Mouse (Mus musculus): ENCODE measurements around the gene Golt1a. TPM values are rescaled to one million over a fixed set of nuclear protein-coding genes. Genes with fewer than 3 reads are reported as not detected.
"Not testable (repeated sequence)": the region's sequence is repeated elsewhere in the genome, so short reads cannot be mapped to it uniquely, and the experiment has no call there.

Gene Golt1a
- polyA plus RNA-seq, 1 experiment from 2014 or later = not detected

- Histone ChIP-seq H3K4me1 (ENCODE audit: control insufficient read depth, insufficient read depth, low read length) (no peaks in the 10 kb centered on the region; the same call in 1 of the 2 replicates), H3K9me3 (replicated peaks; ENCODE audit: control insufficient read depth, low read length) (no peaks in the 10 kb centered on the region), H3K9ac (ENCODE audit: low read depth, low read length) (no peak overlapping the region), H3K27me3 (ENCODE audit: control insufficient read depth, insufficient read depth, low read length) (peaks cover 35% of the 10 kb centered on the region), H3K27ac (ENCODE audit: low read depth, low read length) (no peak overlapping the region), H3K4me2 (no peak overlapping the region), H3K36me3 (ENCODE audit: control insufficient read depth, insufficient read depth, low read length) (no peaks in the 10 kb centered on the region), H3K4me3 (ENCODE audit: low read depth, low read length) (no peak overlapping the region)
- no peak for ATAC-seq (replicated peaks; ENCODE audit: insufficient number of reproducible peaks, low FRiP score, low TSS enrichment)
- WGBS (ENCODE audit: insufficient replicate concordance) = 71% methylated on average over 6 of the region's 6 CpGs
These were observed 18.7 kb downstream of the Golt1a start for GRCm38 (mm10) chr1:133328299-133328795.

- peak overlapping the region; percentile 77 for H3K4me2 ChIP-seq
- H3K9me3 ChIP-seq (replicated peaks; ENCODE audit: control insufficient read depth, low read length) = no peaks in the 10 kb centered on the region
- H3K9ac ChIP-seq (ENCODE audit: low read depth, low read length) = no peak overlapping the region
- no peak for ATAC-seq (replicated peaks; ENCODE audit: insufficient number of reproducible peaks, low FRiP score, low TSS enrichment)
- peak overlapping the region; percentile 38 for H3K4me3 ChIP-seq (ENCODE audit: low read depth, low read length)
- 6% methylated on average over 34 of the region's 34 CpGs for WGBS (ENCODE audit: insufficient replicate concordance)
- H3K27me3 ChIP-seq (ENCODE audit: control insufficient read depth, insufficient read depth, low read length) = peaks cover 35% of the 10 kb centered on the region
- no peak overlapping the region for H3K27ac ChIP-seq (ENCODE audit: low read depth, low read length)
- no peaks in the 10 kb centered on the region for H3K36me3 ChIP-seq (ENCODE audit: control insufficient read depth, insufficient read depth, low read length)
- no peaks in the 10 kb centered on the region; the same call in 1 of the 2 replicates for H3K4me1 ChIP-seq (ENCODE audit: control insufficient read depth, insufficient read depth, low read length)
These were observed 19.5 kb downstream of the Golt1a start for GRCm38 (mm10) chr1:133328896-133329637.

GRCm38 (mm10) chr1:133329638-133329964 lies 20.0 kb downstream of the Golt1a start:
- 30% methylated on average over 7 of the region's 7 CpGs for WGBS (ENCODE audit: insufficient replicate concordance)
- H3K27ac ChIP-seq (ENCODE audit: low read depth, low read length) = no peak overlapping the region

GRCm38 (mm10) chr1:133331142-133331541 lies 21.5 kb downstream of the Golt1a start:
- no peak overlapping the region for H3K4me2 ChIP-seq
- H3K27ac ChIP-seq (ENCODE audit: low read depth, low read length) = no peak overlapping the region
- H3K4me1 ChIP-seq (ENCODE audit: control insufficient read depth, insufficient read depth, low read length) = no peaks in the 10 kb centered on the region; the same call in 1 of the 2 replicates
- H3K4me3 ChIP-seq (ENCODE audit: low read depth, low read length) = no peak overlapping the region
- no peak overlapping the region for H3K9ac ChIP-seq (ENCODE audit: low read depth, low read length)
- no peaks in the 10 kb centered on the region for H3K9me3 ChIP-seq (replicated peaks; ENCODE audit: control insufficient read depth, low read length)
- no peaks in the 10 kb centered on the region for H3K36me3 ChIP-seq (ENCODE audit: control insufficient read depth, insufficient read depth, low read length)
- no peak for ATAC-seq (replicated peaks; ENCODE audit: insufficient number of reproducible peaks, low FRiP score, low TSS enrichment)
- peaks cover 35% of the 10 kb centered on the region for H3K27me3 ChIP-seq (ENCODE audit: control insufficient read depth, insufficient read depth, low read length)
- WGBS (ENCODE audit: insufficient replicate concordance) = 69% methylated on average over 3 of the region's 3 CpGs

More at GRCm38 (mm10) chr1:133329638-133329964, 20.0 kb downstream of the Golt1a start:
- Histone ChIP-seq H3K9me3 (replicated peaks; ENCODE audit: control insufficient read depth, low read length) (no peaks in the 10 kb centered on the region), H3K4me1 (ENCODE audit: control insufficient read depth, insufficient read depth, low read length) (no peaks in the 10 kb centered on the region; the same call in 1 of the 2 replicates), H3K4me3 (ENCODE audit: low read depth, low read length) (peak overlapping the region; percentile 38), H3K9ac (ENCODE audit: low read depth, low read length) (no peak overlapping the region), H3K36me3 (ENCODE audit: control insufficient read depth, insufficient read depth, low read length) (no peaks in the 10 kb centered on the region), H3K27me3 (ENCODE audit: control insufficient read depth, insufficient read depth, low read length) (peaks cover 35% of the 10 kb centered on the region), H3K4me2 (peak overlapping the region; percentile 77)
- no peak for ATAC-seq (replicated peaks; ENCODE audit: insufficient number of reproducible peaks, low FRiP score, low TSS enrichment)

GRCm38 (mm10) chr1:133332656-133333430 lies 23.2 kb downstream of the Golt1a start:
- H3K9me3 ChIP-seq (replicated peaks; ENCODE audit: control insufficient read depth, low read length) = no peaks in the 10 kb centered on the region
- H3K27me3 ChIP-seq (ENCODE audit: control insufficient read depth, insufficient read depth, low read length) = peaks cover 27% of the 10 kb centered on the region
- 83% methylated on average over 11 of the region's 11 CpGs for WGBS (ENCODE audit: insufficient replicate concordance)
- no peak overlapping the region for H3K4me3 ChIP-seq (ENCODE audit: low read depth, low read length)
- no peak overlapping the region for H3K4me2 ChIP-seq
- H3K36me3 ChIP-seq (ENCODE audit: control insufficient read depth, insufficient read depth, low read length) = no peaks in the 10 kb centered on the region
- no peak overlapping the region for H3K27ac ChIP-seq (ENCODE audit: low read depth, low read length)
- H3K9ac ChIP-seq (ENCODE audit: low read depth, low read length) = no peak overlapping the region
- no peak for ATAC-seq (replicated peaks; ENCODE audit: insufficient number of reproducible peaks, low FRiP score, low TSS enrichment)
- H3K4me1 ChIP-seq (ENCODE audit: control insufficient read depth, insufficient read depth, low read length) = no peaks in the 10 kb centered on the region; the same call in 1 of the 2 replicates

GRCm38 (mm10) chr1:133333937-133334336 lies 24.3 kb downstream of the Golt1a start:
- Histone ChIP-seq H3K36me3 (ENCODE audit: control insufficient read depth, insufficient read depth, low read length) (no peaks in the 10 kb centered on the region), H3K4me3 (ENCODE audit: low read depth, low read length) (no peak overlapping the region), H3K9ac (ENCODE audit: low read depth, low read length) (no peak overlapping the region), H3K27me3 (ENCODE audit: control insufficient read depth, insufficient read depth, low read length) (peaks cover 17% of the 10 kb centered on the region), H3K4me2 (no peak overlapping the region), H3K4me1 (ENCODE audit: control insufficient read depth, insufficient read depth, low read length) (no peaks in the 10 kb centered on the region; the same call in 1 of the 2 replicates), H3K27ac (ENCODE audit: low read depth, low read length) (no peak overlapping the region), H3K9me3 (replicated peaks; ENCODE audit: control insufficient read depth, low read length) (no peaks in the 10 kb centered on the region)
- no peak for ATAC-seq (replicated peaks; ENCODE audit: insufficient number of reproducible peaks, low FRiP score, low TSS enrichment)
- WGBS (ENCODE audit: insufficient replicate concordance) = 82% methylated on average over 6 of the region's 6 CpGs

GRCm38 (mm10) chr1:133340403-133340802 lies 30.8 kb downstream of the Golt1a start:
- H3K4me2 ChIP-seq; ATAC-seq (replicated peaks; ENCODE audit: insufficient number of reproducible peaks, low FRiP score, low TSS enrichment); H3K27ac ChIP-seq (ENCODE audit: low read depth, low read length); H3K9ac ChIP-seq (ENCODE audit: low read depth, low read length); H3K4me3 ChIP-seq (ENCODE audit: low read depth, low read length); H3K27me3 ChIP-seq (ENCODE audit: control insufficient read depth, insufficient read depth, low read length); H3K36me3 ChIP-seq (ENCODE audit: control insufficient read depth, insufficient read depth, low read length); H3K4me1 ChIP-seq (ENCODE audit: control insufficient read depth, insufficient read depth, low read length); H3K9me3 ChIP-seq (replicated peaks; ENCODE audit: control insufficient read depth, low read length): not testable (repeated sequence)
- WGBS (ENCODE audit: insufficient replicate concordance) = 50% methylated on average over 1 of the region's 1 CpGs

GRCm38 (mm10) chr1:133344357-133344756 lies 34.8 kb downstream of the Golt1a start:
- Histone ChIP-seq H3K9ac (ENCODE audit: low read depth, low read length) (no peak overlapping the region), H3K4me2 (no peak overlapping the region), H3K36me3 (ENCODE audit: control insufficient read depth, insufficient read depth, low read length) (no peaks in the 10 kb centered on the region), H3K9me3 (replicated peaks; ENCODE audit: control insufficient read depth, low read length) (no peaks in the 10 kb centered on the region), H3K4me3 (ENCODE audit: low read depth, low read length) (no peak overlapping the region), H3K27ac (ENCODE audit: low read depth, low read length) (no peak overlapping the region), H3K4me1 (ENCODE audit: control insufficient read depth, insufficient read depth, low read length) (peaks cover 4% of the 10 kb centered on the region; the same call in 1 of the 2 replicates), H3K27me3 (ENCODE audit: control insufficient read depth, insufficient read depth, low read length) (no peaks in the 10 kb centered on the region)
- 89% methylated on average over 2 of the region's 2 CpGs for WGBS (ENCODE audit: insufficient replicate concordance)
- no peak for ATAC-seq (replicated peaks; ENCODE audit: insufficient number of reproducible peaks, low FRiP score, low TSS enrichment)
